Mouse (Mus musculus) thymus, postnatal 14 days (tissue): ENCODE data around the gene Traf1.

Experiments used
- DNase-seq: peaks from one replicate; pipeline ENCODE4 v3.0.0; 2021

Traf1 gene

GRCm38 (mm10) chr2:34966243-34966934 is 4.8 kb upstream of the Traf1 start:
- no peak for DNase-seq

GRCm38 (mm10) chr2:34965806-34966205 is 4.2 kb upstream of the Traf1 start:
- DNase-seq, result peak; percentile 61

GRCm38 (mm10) chr2:34965293-34965692 is 3.7 kb upstream of the Traf1 start:
- peak; percentile 93 for DNase-seq

GRCm38 (mm10) chr2:34964651-34965050 is 3.1 kb upstream of the Traf1 start:
- DNase-seq, result no peak

GRCm38 (mm10) chr2:34964230-34964629 is 2.7 kb upstream of the Traf1 start:
- DNase-seq, result no peak

GRCm38 (mm10) chr2:34963371-34963956 is 1.9 kb upstream of the Traf1 start:
- peak; percentile 86 for DNase-seq

GRCm38 (mm10) chr2:34962893-34963292 is 1.3 kb upstream of the Traf1 start:
- peak; percentile 73 for DNase-seq

- DNase-seq, result no peak
Measured at GRCm38 (mm10) chr2:34962211-34962610, 639 bp upstream of the Traf1 start.

- no peak for DNase-seq
Measured at GRCm38 (mm10) chr2:34960966-34961365, 606 bp downstream of the Traf1 start.

GRCm38 (mm10) chr2:34960466-34960865 is 1.1 kb downstream of the Traf1 start:
- no peak for DNase-seq

- peak; percentile 67 for DNase-seq
Measured at GRCm38 (mm10) chr2:34958582-34958981, 3.0 kb downstream of the Traf1 start.

- no peak for DNase-seq
Measured at GRCm38 (mm10) chr2:34958036-34958435, 3.5 kb downstream of the Traf1 start.

- no peak for DNase-seq
Measured at GRCm38 (mm10) chr2:34957405-34957804, 4.2 kb downstream of the Traf1 start.

GRCm38 (mm10) chr2:34956941-34957340 is 4.6 kb downstream of the Traf1 start:
- no peak for DNase-seq

GRCm38 (mm10) chr2:34954344-34954743 is 7.2 kb downstream of the Traf1 start:
- no peak for DNase-seq

GRCm38 (mm10) chr2:34953547-34954116 is 7.9 kb downstream of the Traf1 start:
- no peak for DNase-seq

GRCm38 (mm10) chr2:34953018-34953417 is 8.6 kb downstream of the Traf1 start:
- peak; percentile 58 for DNase-seq

GRCm38 (mm10) chr2:34951469-34951868 is 10.1 kb downstream of the Traf1 start:
- DNase-seq, result no peak

GRCm38 (mm10) chr2:34948622-34949021 is 12.9 kb downstream of the Traf1 start:
- no peak for DNase-seq

GRCm38 (mm10) chr2:34946046-34946445 is 15.5 kb downstream of the Traf1 start:
- no peak for DNase-seq

- no peak for DNase-seq
Measured at GRCm38 (mm10) chr2:34945580-34945979, 16.0 kb downstream of the Traf1 start.

GRCm38 (mm10) chr2:34944761-34945160 is 16.8 kb downstream of the Traf1 start:
- peak; percentile 95 for DNase-seq

GRCm38 (mm10) chr2:34943556-34944120 is 17.9 kb downstream of the Traf1 start:
- no peak for DNase-seq

- DNase-seq, result no peak
Measured at GRCm38 (mm10) chr2:34941061-34941675, 20.4 kb downstream of the Traf1 start.
